Mouse (Mus musculus): ENCODE measurements around the gene Psg16. TPM values are rescaled to one million over a fixed set of nuclear protein-coding genes. Genes with fewer than 3 reads are reported as not detected.

Psg16 gene
- polyA plus RNA-seq, 1 experiment from 2014 or later, result 7.2 TPM

DNA sequence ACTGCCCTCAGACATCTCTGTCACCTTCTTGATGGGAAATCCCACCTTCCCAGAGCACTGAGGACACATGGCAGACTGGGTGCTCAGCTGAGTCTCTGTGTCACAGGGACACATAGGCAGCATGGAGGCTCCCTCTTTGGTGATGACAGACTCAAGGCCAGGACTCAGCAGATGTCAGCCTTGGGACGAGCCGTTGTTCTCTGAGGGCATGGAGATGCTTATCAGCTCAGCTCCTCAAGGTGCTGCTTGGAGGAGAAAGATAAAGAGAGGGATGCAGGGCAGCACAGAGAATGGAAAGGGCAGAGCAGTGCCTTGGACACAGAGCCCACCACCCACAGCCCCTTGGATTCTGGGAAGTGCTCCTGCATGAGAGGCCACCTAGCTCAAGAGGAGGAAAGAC, 76.1 kb downstream of the Psg16 start, which contains the start of gene Ceacam3:
TSS of gene Ceacam3 (plus strand) at position 352 of the 400 bp plus-strand sequence.
- Histone ChIP-seq H3K4me2 (ENCODE audit: low read length) (no peak within 1 kb of the TSS), H3K4me3 (ENCODE audit: low read depth, low read length) (no peak within 1 kb of the TSS), H3K27me3 (ENCODE audit: control insufficient read depth, insufficient read depth, low read depth, low read length) (no peaks in the 10 kb centered on the region), H3K36me3 (ENCODE audit: control insufficient read depth, insufficient read depth, low read length) (no peaks in the 10 kb centered on the region), H3K9ac (ENCODE audit: low read depth, low read length) (no peak within 1 kb of the TSS), H3K4me1 (ENCODE audit: control insufficient read depth, insufficient read depth, low read length) (no peaks in the 10 kb centered on the region), H3K9me3 (replicated peaks; ENCODE audit: control insufficient read depth, low read length, poor library complexity, severe bottlenecking) (peaks cover 9% of the 10 kb centered on the region; the same call in 1 of the 2 replicates), H3K27ac (ENCODE audit: low read length) (no peak within 1 kb of the TSS)
- ATAC-seq, result no peak
- WGBS, result 74% methylated on average over 2 of the region's 2 CpGs

DNA sequence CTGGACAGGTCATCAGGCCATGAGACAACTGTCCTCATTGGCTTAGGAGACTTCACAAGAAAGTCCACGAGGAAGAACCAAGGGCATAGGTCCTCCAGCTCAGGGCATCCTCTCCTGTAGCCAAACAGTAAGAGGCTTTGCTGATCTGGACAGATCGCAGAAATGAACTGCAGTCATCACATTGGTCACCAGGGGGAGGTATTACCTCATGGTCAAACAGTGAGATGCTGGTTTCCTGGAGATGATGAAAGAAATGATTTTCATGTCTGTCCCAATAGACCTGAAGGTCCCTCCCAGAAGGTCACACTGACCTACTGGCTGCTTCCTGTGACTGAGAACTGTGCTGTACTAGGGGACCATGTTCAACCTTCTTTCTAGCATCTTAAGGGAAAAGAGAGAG, 81.8 kb downstream of the Psg16 start:
- no peak for ATAC-seq
- Histone ChIP-seq H3K27me3 (ENCODE audit: control insufficient read depth, insufficient read depth, low read depth, low read length) (no peaks in the 10 kb centered on the region), H3K27ac (ENCODE audit: low read length) (no peak overlapping the region), H3K4me3 (ENCODE audit: low read depth, low read length) (no peak overlapping the region), H3K4me2 (ENCODE audit: low read length) (no peak overlapping the region), H3K4me1 (ENCODE audit: control insufficient read depth, insufficient read depth, low read length) (no peaks in the 10 kb centered on the region), H3K9ac (ENCODE audit: low read depth, low read length) (no peak overlapping the region), H3K36me3 (ENCODE audit: control insufficient read depth, insufficient read depth, low read length) (no peaks in the 10 kb centered on the region), H3K9me3 (replicated peaks; ENCODE audit: control insufficient read depth, low read length, poor library complexity, severe bottlenecking) (peaks cover 18% of the 10 kb centered on the region; the same call in 1 of the 2 replicates)
- 50% methylated on average over 2 of the region's 2 CpGs for WGBS

DNA sequence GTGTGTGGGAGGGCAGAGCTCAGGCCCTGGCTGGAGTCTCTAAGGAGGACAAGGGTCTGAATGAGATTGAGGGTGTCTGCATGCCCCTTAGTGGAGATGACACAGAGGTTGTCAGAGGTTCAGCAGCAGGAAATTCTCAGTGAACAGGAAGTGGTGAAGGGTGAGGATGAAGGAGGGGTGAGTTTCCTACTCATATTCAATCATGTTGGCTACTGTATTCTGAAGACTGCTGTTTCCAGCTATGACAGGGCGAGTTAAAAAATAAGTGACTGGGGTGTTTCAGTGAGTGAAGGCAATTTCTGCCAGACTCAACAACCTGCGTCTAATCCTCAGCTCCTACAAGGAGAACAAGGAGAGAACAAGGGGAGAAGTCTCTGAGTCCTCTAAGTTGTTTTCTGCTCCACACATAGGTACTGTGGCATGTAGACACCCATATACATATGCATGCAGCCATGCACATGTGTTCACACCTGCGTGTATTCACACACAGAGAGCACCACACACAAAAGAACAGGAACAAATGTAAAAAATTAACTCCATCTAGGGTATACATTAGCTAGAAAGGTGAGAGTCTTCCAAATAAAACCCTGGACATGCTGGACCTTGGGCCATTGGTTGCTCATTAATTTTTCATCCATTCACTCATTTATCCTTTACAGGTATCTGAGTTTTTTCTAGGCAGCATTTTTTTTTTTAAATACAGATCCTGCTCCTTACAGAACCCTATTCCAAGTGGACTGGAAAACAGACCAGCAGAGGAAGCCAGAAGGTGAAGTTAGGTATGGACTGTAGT, 83.2 kb downstream of the Psg16 start:
- Histone ChIP-seq H3K36me3 (ENCODE audit: control insufficient read depth, insufficient read depth, low read length) (no peaks in the 10 kb centered on the region), H3K4me3 (ENCODE audit: low read depth, low read length) (no peak overlapping the region), H3K4me2 (ENCODE audit: low read length) (no peak overlapping the region), H3K9ac (ENCODE audit: low read depth, low read length) (no peak overlapping the region), H3K4me1 (ENCODE audit: control insufficient read depth, insufficient read depth, low read length) (no peaks in the 10 kb centered on the region), H3K27me3 (ENCODE audit: control insufficient read depth, insufficient read depth, low read depth, low read length) (no peaks in the 10 kb centered on the region), H3K27ac (ENCODE audit: low read length) (no peak overlapping the region), H3K9me3 (replicated peaks; ENCODE audit: control insufficient read depth, low read length, poor library complexity, severe bottlenecking) (peaks cover 18% of the 10 kb centered on the region; the same call in 1 of the 2 replicates)
- no peak for ATAC-seq
- 75% methylated on average over 3 of the region's 3 CpGs for WGBS

DNA sequence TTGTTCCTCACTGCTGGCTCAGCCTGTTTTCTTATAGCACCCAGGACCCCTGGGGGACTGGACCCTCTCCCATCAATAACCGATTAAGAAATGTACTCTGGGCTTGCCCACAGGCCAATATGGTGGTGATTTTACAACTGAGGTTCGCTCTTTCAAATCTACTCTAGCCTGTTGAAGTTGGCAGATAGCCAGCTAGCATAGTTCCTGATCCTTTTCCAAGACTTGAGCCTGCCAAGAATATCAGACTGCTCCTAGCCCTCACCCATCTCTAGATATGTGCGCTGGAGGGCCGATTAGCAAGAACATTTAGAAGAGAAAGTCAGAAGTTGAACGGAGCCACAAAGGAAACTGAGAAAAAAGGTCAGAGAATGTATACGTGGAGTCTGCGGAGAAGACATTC, 85.2 kb downstream of the Psg16 start:
- H3K4me3 ChIP-seq (ENCODE audit: low read depth, low read length), result no peak overlapping the region
- no peak for ATAC-seq
- H3K9ac ChIP-seq (ENCODE audit: low read depth, low read length), result no peak overlapping the region
- no peaks in the 10 kb centered on the region for H3K36me3 ChIP-seq (ENCODE audit: control insufficient read depth, insufficient read depth, low read length)
- no peak overlapping the region for H3K4me2 ChIP-seq (ENCODE audit: low read length)
- no peaks in the 10 kb centered on the region for H3K27me3 ChIP-seq (ENCODE audit: control insufficient read depth, insufficient read depth, low read depth, low read length)
- WGBS, result 87% methylated on average over 7 of the region's 7 CpGs
- H3K27ac ChIP-seq (ENCODE audit: low read length), result no peak overlapping the region
- peaks cover 14% of the 10 kb centered on the region; the same call in 1 of the 2 replicates for H3K9me3 ChIP-seq (replicated peaks; ENCODE audit: control insufficient read depth, low read length, poor library complexity, severe bottlenecking)
- no peaks in the 10 kb centered on the region for H3K4me1 ChIP-seq (ENCODE audit: control insufficient read depth, insufficient read depth, low read length)

DNA sequence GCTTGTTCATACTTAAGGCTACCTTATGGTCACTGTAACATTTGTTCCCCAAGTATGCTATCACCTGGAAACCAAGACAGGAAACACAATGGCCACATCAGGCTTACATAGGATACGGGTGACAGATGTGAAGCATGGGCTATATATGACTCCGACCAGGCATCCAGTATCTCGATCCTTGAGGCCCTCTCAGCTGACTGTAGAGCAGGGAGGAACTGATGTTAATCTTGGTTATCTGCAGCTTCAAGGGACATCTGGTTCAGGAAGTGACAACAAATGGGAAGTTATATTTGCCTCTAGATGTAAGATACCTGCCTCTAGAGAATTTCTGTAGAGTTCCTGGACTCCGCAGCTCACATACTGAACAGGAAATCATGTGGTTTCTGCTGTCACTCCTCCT, 98.0 kb downstream of the Psg16 start:
- H3K9me3 ChIP-seq (replicated peaks; ENCODE audit: control insufficient read depth, low read length, poor library complexity, severe bottlenecking), result peaks cover 8% of the 10 kb centered on the region; the same call in 1 of the 2 replicates
- WGBS, result 92% methylated on average over 4 of the region's 4 CpGs
- ATAC-seq, result no peak
- no peaks in the 10 kb centered on the region for H3K36me3 ChIP-seq (ENCODE audit: control insufficient read depth, insufficient read depth, low read length)
- no peak overlapping the region for H3K9ac ChIP-seq (ENCODE audit: low read depth, low read length)
- no peak overlapping the region for H3K4me2 ChIP-seq (ENCODE audit: low read length)
- no peak overlapping the region for H3K27ac ChIP-seq (ENCODE audit: low read length)
- H3K27me3 ChIP-seq (ENCODE audit: control insufficient read depth, insufficient read depth, low read depth, low read length), result no peaks in the 10 kb centered on the region
- no peak overlapping the region for H3K4me3 ChIP-seq (ENCODE audit: low read depth, low read length)
- no peaks in the 10 kb centered on the region for H3K4me1 ChIP-seq (ENCODE audit: control insufficient read depth, insufficient read depth, low read length)

Other genes starting within 250 kb of the Psg16 start
- 6.0 and 6.9 TPM in 2 replicates for gene Prkd2, start 231.1 kb upstream of the Psg16 start, polyA plus RNA-seq (2015; fragmentation: Nextera tagmentation; extraction: Ambion mirVana)
- 2.6 and 3.0 TPM in 2 replicates for gene Dact3, start 198.7 kb upstream of the Psg16 start, polyA plus RNA-seq (2015; fragmentation: Nextera tagmentation; extraction: Ambion mirVana)
- 14.0 and 49.2 TPM in 2 replicates for gene Gng8, start 182.3 kb upstream of the Psg16 start, polyA plus RNA-seq (2015; fragmentation: Nextera tagmentation; extraction: Ambion mirVana)
- gene Ptgir, start 167.6 kb upstream of the Psg16 start, polyA plus RNA-seq (2015; fragmentation: Nextera tagmentation; extraction: Ambion mirVana), result 0.22 and 0.23 TPM in 2 replicates
- 405 and 443 TPM in 2 replicates for gene Calm3, start 149.9 kb upstream of the Psg16 start, polyA plus RNA-seq (2015; fragmentation: Nextera tagmentation; extraction: Ambion mirVana)
- 186 and 206 TPM in 2 replicates for gene Pnmal2, start 129.4 kb upstream of the Psg16 start, polyA plus RNA-seq (2015; fragmentation: Nextera tagmentation; extraction: Ambion mirVana)
- gene Pnmal1, start 114.4 kb upstream of the Psg16 start, polyA plus RNA-seq (2015; fragmentation: Nextera tagmentation; extraction: Ambion mirVana), result 83.1 and 89.5 TPM in 2 replicates
- 7.2 and 7.3 TPM in 2 replicates for gene Gm42372, start 91.0 kb upstream of the Psg16 start, polyA plus RNA-seq (2015; fragmentation: Nextera tagmentation; extraction: Ambion mirVana)
- gene Ccdc8, start 81.3 kb upstream of the Psg16 start, polyA plus RNA-seq (2015; fragmentation: Nextera tagmentation; extraction: Ambion mirVana), result 6.4 and 6.9 TPM in 2 replicates
- 118 and 127 TPM in 2 replicates for gene Ppp5c, start 46.1 kb upstream of the Psg16 start, polyA plus RNA-seq (2015; fragmentation: Nextera tagmentation; extraction: Ambion mirVana)
- 4.0 and 5.7 TPM in 2 replicates for gene Hif3a, start 11.6 kb upstream of the Psg16 start, polyA plus RNA-seq (2015; fragmentation: Nextera tagmentation; extraction: Ambion mirVana)
- 0.06 TPM in 1 of 2 replicates, not detected in the other for gene Ceacam3, start 76.2 kb downstream of the Psg16 start, polyA plus RNA-seq (2015; fragmentation: Nextera tagmentation; extraction: Ambion mirVana)
- 0.06 TPM in 1 of 2 replicates, not detected in the other for gene Psg29, start 129.4 kb downstream of the Psg16 start, polyA plus RNA-seq (2015; fragmentation: Nextera tagmentation; extraction: Ambion mirVana)